Mouse (Mus musculus) inflammation-experienced regulatory T-cells, adult 6 months (primary cell): ENCODE data around the gene Tom1l1. TPM values are rescaled to one million over a fixed set of nuclear protein-coding genes. Genes with fewer than 3 reads are reported as not detected.

ENCODE experiments used
- ATAC-seq: one replicate; pipeline ENCODE4 v1.8.0; 2017
- polyA plus RNA-seq, 3 experiments: library from polyadenylated mRNA; unstranded; fragments of 100-300 nt; shearing (Covaris generic); gene quantifications; one replicate each; pipeline ENCODE4 v1.2.1; 2017

Tom1l1 gene
- polyA plus RNA-seq, 3 experiments from 2014 or later = 0.85 to 1.5 (median 1.2) TPM

- no peak for ATAC-seq
Measured at GRCm38 (mm10) chr11:90666916-90667315, 21.2 kb downstream of the Tom1l1 start.

GRCm38 (mm10) chr11:90666144-90666757, 21.9 kb downstream of the Tom1l1 start:
- no peak for ATAC-seq

- no peak for ATAC-seq
Measured at GRCm38 (mm10) chr11:90665161-90665560, 23.0 kb downstream of the Tom1l1 start.

GRCm38 (mm10) chr11:90664345-90664986, 23.7 kb downstream of the Tom1l1 start:
- no peak for ATAC-seq

- ATAC-seq = no peak
Measured at GRCm38 (mm10) chr11:90663618-90664297, 24.4 kb downstream of the Tom1l1 start.

- no peak for ATAC-seq
Measured at GRCm38 (mm10) chr11:90663052-90663451, 25.1 kb downstream of the Tom1l1 start.

GRCm38 (mm10) chr11:90660662-90661061, 27.5 kb downstream of the Tom1l1 start:
- ATAC-seq = no peak

GRCm38 (mm10) chr11:90657527-90657926, 30.6 kb downstream of the Tom1l1 start:
- no peak for ATAC-seq

GRCm38 (mm10) chr11:90652603-90653002, 35.6 kb downstream of the Tom1l1 start:
- no peak for ATAC-seq

GRCm38 (mm10) chr11:90650231-90650885, 37.8 kb downstream of the Tom1l1 start:
- no peak for ATAC-seq

- ATAC-seq = no peak
Measured at GRCm38 (mm10) chr11:90649777-90650176, 38.4 kb downstream of the Tom1l1 start.

- ATAC-seq = peak; percentile 30
Measured at GRCm38 (mm10) chr11:90638312-90638830, 49.8 kb downstream of the Tom1l1 start.

GRCm38 (mm10) chr11:90637440-90638311, 50.5 kb downstream of the Tom1l1 start, which contains the start of the genes Stxbp4 and Cox11:
TSS of gene Stxbp4 (minus strand) at chr11:90638084.
TSS of gene Cox11 (plus strand) at chr11:90638173.
- ATAC-seq = peak; percentile 94

- ATAC-seq = no peak
Measured at GRCm38 (mm10) chr11:90634661-90635060, 53.5 kb downstream of the Tom1l1 start.

GRCm38 (mm10) chr11:90632480-90632879, 55.7 kb downstream of the Tom1l1 start:
- ATAC-seq = no peak

GRCm38 (mm10) chr11:90627751-90628150, 60.4 kb downstream of the Tom1l1 start:
- ATAC-seq = no peak

- ATAC-seq = no peak
Measured at GRCm38 (mm10) chr11:90625174-90625573, 63.0 kb downstream of the Tom1l1 start.

- peak; percentile 46 for ATAC-seq
Measured at GRCm38 (mm10) chr11:90623477-90623876, 64.7 kb downstream of the Tom1l1 start.

- ATAC-seq = no peak
Measured at GRCm38 (mm10) chr11:90622500-90622899, 65.7 kb downstream of the Tom1l1 start.

GRCm38 (mm10) chr11:90622044-90622443, 66.1 kb downstream of the Tom1l1 start:
- no peak for ATAC-seq

GRCm38 (mm10) chr11:90616431-90616830, 71.7 kb downstream of the Tom1l1 start:
- no peak for ATAC-seq

GRCm38 (mm10) chr11:90614743-90615142, 73.4 kb downstream of the Tom1l1 start:
- no peak for ATAC-seq
